Comparison of ENCODE assay signal across 8 mouse cellular contexts in the genomic region with DNA sequence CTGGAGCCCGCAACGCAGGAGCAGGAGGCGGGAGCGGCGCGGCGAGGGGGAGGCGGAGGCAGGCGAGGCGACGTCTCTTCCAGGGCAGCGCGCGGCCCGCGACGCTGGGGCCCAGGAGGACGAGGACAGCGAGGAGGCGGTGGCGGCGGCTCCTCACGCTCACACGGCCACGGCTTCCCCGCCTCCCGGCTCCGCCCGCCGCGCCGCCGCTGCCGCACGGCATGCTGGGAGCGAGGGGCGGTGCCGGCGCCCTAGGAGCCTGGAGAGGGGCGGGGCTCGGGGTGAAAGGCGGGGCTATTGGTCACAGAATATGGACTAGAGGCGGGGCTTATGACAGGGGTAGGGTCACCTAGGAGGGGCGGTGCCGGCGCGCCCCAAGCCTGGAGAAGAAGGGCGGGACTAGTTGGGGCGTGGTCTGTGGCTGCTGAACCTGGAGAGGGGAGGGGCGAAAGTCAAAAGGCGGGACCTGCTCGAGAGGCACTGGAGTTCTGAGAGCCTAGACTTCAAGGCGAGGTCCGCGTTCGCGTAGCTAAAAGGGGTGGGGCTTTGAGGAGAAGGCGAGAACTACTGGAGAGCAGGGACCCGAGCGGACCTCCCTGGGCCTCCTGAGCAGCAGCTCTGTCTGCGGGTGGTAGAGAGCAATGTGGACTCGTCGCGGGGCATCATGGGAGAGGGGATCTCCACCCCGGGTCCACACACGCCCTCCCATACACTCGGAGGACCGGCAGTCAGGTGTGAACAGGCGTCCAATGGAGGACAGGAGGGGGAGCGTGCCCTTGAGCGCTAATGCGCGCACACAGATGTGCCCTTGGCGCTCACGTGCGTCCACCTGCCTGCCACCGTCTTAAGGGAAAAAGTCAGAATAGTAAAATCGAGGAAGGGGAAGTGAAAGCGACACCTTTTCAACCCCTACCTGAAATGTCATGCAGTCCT. TPM values are rescaled to one million over a fixed set of nuclear protein-coding genes. Genes with fewer than 3 reads are reported as not detected.
A peak's percentile ranks its signal among the peaks of the same experiment; 100 is the strongest.
DNase-seq lines count a peak whose midpoint lies in the region; ATAC-seq and TF ChIP-seq lines count a peak whose summit lies in the region.

A gene (minus strand): TSS at position 218 of the 933 bp plus-strand sequence.

- 0 out of 2 replicates have a peak, but pooled peaks cover 4% of the 10 kb centered on the region for H3K9me3 ChIP-seq in heart, embryonic 12.5 days (replicated peaks)
- no peaks in the 10 kb centered on the region for H3K9me3 ChIP-seq in kidney, postnatal 0 days (replicated peaks; ENCODE audit: low read length)
- no peaks in the 10 kb centered on the region for H3K9me3 ChIP-seq in liver, embryonic 11.5 days (ENCODE audit: control insufficient read depth, low read length)
- H3K9me3 ChIP-seq in stomach, embryonic 14.5 days (ENCODE audit: control insufficient read depth, low read depth, low read length), result no peaks in the 10 kb centered on the region

- peak within 1 kb of the TSS; percentile 63 for H3K4me2 ChIP-seq in heart, embryonic 12.5 days
- H3K4me2 ChIP-seq in kidney, postnatal 0 days (ENCODE audit: low read length), result peak within 1 kb of the TSS; percentile 72
- H3K4me2 ChIP-seq in liver, embryonic 11.5 days, result peak within 1 kb of the TSS; percentile 85
- peak within 1 kb of the TSS; percentile 61 for H3K4me2 ChIP-seq in stomach, embryonic 14.5 days (replicated peaks; ENCODE audit: low read depth, low read length)

- ATAC-seq in erythroid progenitor cell, adult 5-6 weeks (replicated peaks; ENCODE audit: low FRiP score, poor library complexity, severe bottlenecking), result peak; percentile 89
- ATAC-seq in heart, embryonic 12.5 days (ENCODE audit: insufficient number of reproducible peaks, low FRiP score), result peak; percentile 97
- ATAC-seq in kidney, postnatal 0 days (replicated peaks; ENCODE audit: low FRiP score, low read depth), result peak; percentile 96
- ATAC-seq in liver, embryonic 11.5 days (replicated peaks; ENCODE audit: low FRiP score), result peak; percentile 96
- ATAC-seq in stomach, embryonic 14.5 days (ENCODE audit: insufficient number of reproducible peaks, insufficient read depth, low FRiP score, low read depth), result peak; percentile 95

- H3K36me3 ChIP-seq in heart, embryonic 12.5 days, result no peaks in the 10 kb centered on the region
- H3K36me3 ChIP-seq in kidney, postnatal 0 days (ENCODE audit: insufficient read depth, low read length), result no peaks in the 10 kb centered on the region
- no peaks in the 10 kb centered on the region for H3K36me3 ChIP-seq in liver, embryonic 11.5 days (ENCODE audit: control insufficient read depth, insufficient read depth, low read length)
- no peaks in the 10 kb centered on the region for H3K36me3 ChIP-seq in stomach, embryonic 14.5 days (ENCODE audit: control insufficient read depth, insufficient read depth, low read length)

- peak within 1 kb of the TSS; percentile 92 for H3K4me3 ChIP-seq in heart, embryonic 12.5 days
- peak within 1 kb of the TSS; percentile 91 for H3K4me3 ChIP-seq in kidney, postnatal 0 days (replicated peaks; ENCODE audit: low read depth, low read length)
- H3K4me3 ChIP-seq in liver, embryonic 11.5 days (ENCODE audit: low read depth, low read length), result peak within 1 kb of the TSS; percentile 83
- peak within 1 kb of the TSS; percentile 91 for H3K4me3 ChIP-seq in stomach, embryonic 14.5 days (ENCODE audit: low read depth, low read length)

- no peaks in the 10 kb centered on the region for H3K27me3 ChIP-seq in heart, embryonic 12.5 days (replicated peaks)
- no peaks in the 10 kb centered on the region for H3K27me3 ChIP-seq in kidney, postnatal 0 days (ENCODE audit: insufficient read depth, low read length)
- H3K27me3 ChIP-seq in liver, embryonic 11.5 days (replicated peaks; ENCODE audit: control insufficient read depth, insufficient read depth, low read length), result no peaks in the 10 kb centered on the region
- H3K27me3 ChIP-seq in stomach, embryonic 14.5 days (ENCODE audit: control insufficient read depth, insufficient read depth, low read length), result no peaks in the 10 kb centered on the region

- H3K4me1 ChIP-seq in heart, embryonic 12.5 days (replicated peaks), result peaks cover 16% of the 10 kb centered on the region; the same call in 1 of the 2 replicates
- H3K4me1 ChIP-seq in kidney, postnatal 0 days (replicated peaks; ENCODE audit: insufficient read depth, low read length), result peaks cover 6% of the 10 kb centered on the region; the same call in 1 of the 2 replicates
- H3K4me1 ChIP-seq in liver, embryonic 11.5 days (replicated peaks; ENCODE audit: control insufficient read depth, insufficient read depth, low read length), result peaks cover 13% of the 10 kb centered on the region
- no peaks in the 10 kb centered on the region for H3K4me1 ChIP-seq in stomach, embryonic 14.5 days (ENCODE audit: control insufficient read depth, insufficient read depth, low read length)

- H3K27ac ChIP-seq in heart, embryonic 12.5 days (ENCODE audit: poor library complexity, severe bottlenecking), result peak within 1 kb of the TSS; percentile 95
- peak within 1 kb of the TSS; percentile 96 for H3K27ac ChIP-seq in kidney, postnatal 0 days
- peak within 1 kb of the TSS; percentile 91 for H3K27ac ChIP-seq in liver, embryonic 11.5 days (ENCODE audit: low read depth, low read length)
- H3K27ac ChIP-seq in stomach, embryonic 14.5 days (ENCODE audit: low read length), result peak within 1 kb of the TSS; percentile 96

- H3K9ac ChIP-seq in heart, embryonic 12.5 days, result peak within 1 kb of the TSS; percentile 94
- H3K9ac ChIP-seq in kidney, postnatal 0 days (ENCODE audit: low read depth, low read length), result peak within 1 kb of the TSS; percentile 94
- peak within 1 kb of the TSS; percentile 91 for H3K9ac ChIP-seq in liver, embryonic 11.5 days (ENCODE audit: low read depth, low read length)
- peak within 1 kb of the TSS; percentile 95 for H3K9ac ChIP-seq in stomach, embryonic 14.5 days (replicated peaks; ENCODE audit: low read depth, low read length)

- WGBS in heart, embryonic 12.5 days, result 1% methylated on average over 78 of the region's 79 CpGs
- 1% methylated on average over 77 of the region's 79 CpGs for WGBS in kidney, postnatal 0 days
- under 1% methylated on average over 75 of the region's 79 CpGs for whole genome bisulfite sequencing in liver, embryonic 11.5 days
- WGBS in stomach, embryonic 14.5 days, result 3% methylated on average over 59 of the region's 79 CpGs

- peak; percentile 99 for DNase-seq in CD4-positive helper T cell, adult 2 months (ENCODE audit: low read depth, low spot score)
- DNase-seq in brain, embryonic 18.5 days (ENCODE audit: low read depth, low spot score), result peak; percentile 90
- peak; percentile 100 for DNase-seq in kidney, postnatal 0 days (ENCODE audit: low spot score)
- DNase-seq in liver, embryonic 11.5 days (ENCODE audit: low spot score), result peak; percentile 99
- DNase-seq in naive thymus-derived CD4-positive, alpha-beta T cell, adult 2 months (ENCODE audit: low read depth), result peak; percentile 100

- no peak for TF ChIP-seq CTCF in kidney, postnatal 0 days (IDR thresholded peaks at IDR 0.05; ENCODE audit: low read depth)

RNA-seq across cellular contexts. Expression of the gene that starts here (rescaled TPM):
- total RNA-seq in erythroid progenitor cell, adult 5-6 weeks (2015; ENCODE audit: low replicate concordance), result 46.1 and 69.6 TPM in 2 replicates
- total RNA-seq in erythroid progenitor cell, adult 5-6 weeks (2017; ENCODE audit: low replicate concordance), result 39.5 and 49.2 TPM in 2 replicates
- polyA plus RNA-seq in heart, embryonic 12.5 days (2016; fragmentation: Nextera tagmentation; extraction: Ambion mirVana), result 15.0 and 15.6 TPM in 2 replicates
- 10.7 and 11.3 TPM in 2 replicates for polyA plus RNA-seq in kidney, postnatal 0 days (2015; fragmentation: Nextera tagmentation; extraction: Ambion mirVana)
- polyA plus RNA-seq in liver, embryonic 11.5 days (2014; fragmentation: Nextera tagmentation; extraction: Ambion mirVana), result 14.2 and 14.9 TPM in 2 replicates
- 36.5 and 41.6 TPM in 2 replicates for polyA plus RNA-seq in stomach, embryonic 14.5 days (2014; fragmentation: Nextera tagmentation; extraction: Ambion mirVana)

Comparison
In these comparisons a context has a peak if more than half of its experiments do, and no peak if none do; other contexts are left out.
1. Peak in every context shown above with its lines: DNase-seq, ATAC-seq, H3K4me3 ChIP-seq and H3K27ac ChIP-seq.